Mouse (Mus musculus) forebrain, postnatal 0 days (tissue): ENCODE results near the gene Mex3d. TPM values are rescaled to one million over a fixed set of nuclear protein-coding genes. Genes with fewer than 3 reads are reported as not detected.
A peak's percentile ranks its signal among the peaks of the same experiment; 100 is the strongest.

Experiments
- ATAC-seq: fragments of 200-750 bp; cut with Nextera tagmentation; 2 replicates; pipeline ENCODE4 v1.8.0; 2017; ENCODE audit warnings: mild to moderate bottlenecking, moderate library complexity
- DNase-seq: peaks from one replicate; pipeline ENCODE4 v3.0.0-alpha.2; 2015
- H3K27ac ChIP-seq: fragments of 300-500 bp; sonication (generic); 2 replicates; pipeline ENCODE4 v1.5.1; 2014; ENCODE audit warnings: low read depth, mild to moderate bottlenecking, antibody characterized with exemption, low read length, moderate library complexity, mixed read lengths
- H3K27me3 ChIP-seq: fragments of 300-500 bp; sonication (generic); 2 replicates; pipeline ENCODE4 v1.6.1; 2014; ENCODE audit warnings: mild to moderate bottlenecking, low read length, mixed read lengths; ENCODE audit not compliant: insufficient read depth
- H3K36me3 ChIP-seq: fragments of 300-500 bp; sonication (generic); 2 replicates; pipeline ENCODE4 v1.6.1; 2014; ENCODE audit warnings: mild to moderate bottlenecking, moderate library complexity; ENCODE audit not compliant: insufficient read depth
- H3K4me1 ChIP-seq: fragments of 300-500 bp; sonication (generic); 2 replicates; pipeline ENCODE4 v1.6.1; 2014; ENCODE audit warnings: antibody characterized with exemption; ENCODE audit not compliant: insufficient read depth
- H3K4me2 ChIP-seq: fragments of 300-500 bp; sonication (generic); 2 replicates; pipeline ENCODE4 v1.6.1; 2014; ENCODE audit warnings: low read depth, mild to moderate bottlenecking, moderate library complexity
- H3K4me3 ChIP-seq: fragments of 300-500 bp; sonication (generic); 2 replicates; pipeline ENCODE4 v1.5.1; 2014; ENCODE audit warnings: low read depth, low read length, mixed read lengths
- H3K9ac ChIP-seq: fragments of 300-500 bp; sonication (generic); 2 replicates; pipeline ENCODE4 v1.6.1; 2014; ENCODE audit warnings: mild to moderate bottlenecking
- H3K9me3 ChIP-seq: fragments of 300-500 bp; sonication (generic); 2 replicates; pipeline ENCODE4 v1.6.1; 2016; ENCODE audit warnings: low read length
- CTCF ChIP-seq: sonication (generic); IDR thresholded peaks from 2 replicates; pipeline ENCODE4 v1.5.1; 2016; ENCODE audit warnings: antibody characterized with exemption, control low read depth, low read depth
- WGBS: fragments of 180-500 bp; shearing (Covaris S2); extraction: QIAGEN DNeasy Blood & Tissue Kit; methylation state at CpG from one replicate; pipeline ENCODE4 v1.1.7; 2014; 5-methylcytosine and 5-hydroxymethylcytosine counted together
- polyA plus RNA-seq: library from polyadenylated mRNA; unstranded; fragments of >200 nt; fragmentation: Nextera tagmentation; extraction: Ambion mirVana; gene quantifications from 2 replicates; pipeline ENCODE4 v1.2.1, GENCODE M21; 2015
- total RNA-seq: library from RNA; depleted of rRNA; stranded (reverse); fragments of >200 nt; gene quantifications from 2 replicates; pipeline ENCODE4 v1.2.3, GENCODE M21; 2014

Gene Mex3d
- total and polyA plus RNA-seq, 2 experiments from 2014 or later, result 18.4 to 120 TPM

GRCm38 (mm10) chr10:80415566-80415965 lies 28.1 kb upstream of the Mex3d start:
- H3K9ac ChIP-seq, result no peak overlapping the region
- peaks cover 95% of the 10 kb centered on the region for H3K36me3 ChIP-seq
- WGBS, result 85% methylated on average over 7 of the region's 7 CpGs
- no peaks in the 10 kb centered on the region for H3K9me3 ChIP-seq
- no peak overlapping the region for H3K4me3 ChIP-seq
- H3K27me3 ChIP-seq, result no peaks in the 10 kb centered on the region
- H3K4me2 ChIP-seq, result no peak overlapping the region
- TF ChIP-seq CTCF, result no peak
- no peak for ATAC-seq
- no peak overlapping the region for H3K27ac ChIP-seq
- no peaks in the 10 kb centered on the region for H3K4me1 ChIP-seq
- no peak for DNase-seq

GRCm38 (mm10) chr10:80412656-80413541 lies 25.4 kb upstream of the Mex3d start:
- H3K27me3 ChIP-seq, result no peaks in the 10 kb centered on the region
- ATAC-seq (peak; percentile 77), DNase-seq (peak; percentile 79)
- no peak overlapping the region for H3K4me3 ChIP-seq
- no peaks in the 10 kb centered on the region for H3K9me3 ChIP-seq
- no peak for TF ChIP-seq CTCF
- WGBS, result 69% methylated on average over 44 of the region's 44 CpGs
- peak overlapping the region; percentile 45; the same call in 1 of the 2 replicates for H3K27ac ChIP-seq
- no peaks in the 10 kb centered on the region for H3K4me1 ChIP-seq
- no peak overlapping the region for H3K9ac ChIP-seq
- H3K36me3 ChIP-seq, result peaks cover 87% of the 10 kb centered on the region
- H3K4me2 ChIP-seq, result no peak overlapping the region

GRCm38 (mm10) chr10:80407924-80408323 lies 20.5 kb upstream of the Mex3d start:
- Histone ChIP-seq H3K4me3 (no peak overlapping the region), H3K27ac (no peak overlapping the region), H3K27me3 (no peaks in the 10 kb centered on the region), H3K9me3 (no peaks in the 10 kb centered on the region), H3K4me2 (no peak overlapping the region), H3K9ac (no peak overlapping the region), H3K4me1 (peaks cover 8% of the 10 kb centered on the region), H3K36me3 (peaks cover 57% of the 10 kb centered on the region)
- WGBS, result 54% methylated on average over 4 of the region's 4 CpGs
- TF ChIP-seq CTCF, result no peak
- ATAC-seq (no peak), DNase-seq (no peak)

- 2% methylated on average over 27 of the region's 27 CpGs for WGBS
- TF ChIP-seq CTCF, result no peak
- peaks cover 55% of the 10 kb centered on the region for H3K36me3 ChIP-seq
Measured at GRCm38 (mm10) chr10:80406684-80407501, 19.4 kb upstream of the Mex3d start, which contains the start of gene Uqcr11. TSS of gene Uqcr11 (minus strand) at chr10:80406830.

GRCm38 (mm10) chr10:80405481-80406173 lies 18.2 kb upstream of the Mex3d start:
- 60% methylated on average over 10 of the region's 10 CpGs for WGBS
- TF ChIP-seq CTCF, result peak; percentile 37; the same call in 1 of the 2 replicates
- peak overlapping the region; percentile 83 for H3K9ac ChIP-seq
- H3K4me2 ChIP-seq, result peak overlapping the region; percentile 88
- H3K4me3 ChIP-seq, result peak overlapping the region; percentile 84
- H3K36me3 ChIP-seq, result peaks cover 46% of the 10 kb centered on the region
- H3K27me3 ChIP-seq, result no peaks in the 10 kb centered on the region
- H3K9me3 ChIP-seq, result no peaks in the 10 kb centered on the region
- peaks cover 8% of the 10 kb centered on the region for H3K4me1 ChIP-seq
- no peak for DNase-seq
- ATAC-seq, result no peak
- no peak overlapping the region for H3K27ac ChIP-seq

More at GRCm38 (mm10) chr10:80406684-80407501, 19.4 kb upstream of the Mex3d start, which contains the start of gene Uqcr11:
- DNase-seq (peak; percentile 95), ATAC-seq (peak; percentile 94)
- Histone ChIP-seq H3K27me3 (no peaks in the 10 kb centered on the region), H3K4me2 (peak within 1 kb of the TSS; percentile 88), H3K27ac (peak within 1 kb of the TSS; percentile 83), H3K4me1 (peaks cover 8% of the 10 kb centered on the region), H3K4me3 (peak within 1 kb of the TSS; percentile 84), H3K9me3 (no peaks in the 10 kb centered on the region), H3K9ac (peak within 1 kb of the TSS; percentile 83)

GRCm38 (mm10) chr10:80403044-80403692 lies 15.7 kb upstream of the Mex3d start:
- TF ChIP-seq CTCF, result peak; percentile 62
- H3K9ac ChIP-seq, result no peak overlapping the region
- WGBS, result 94% methylated on average over 4 of the region's 4 CpGs

More at GRCm38 (mm10) chr10:80403044-80403692, 15.7 kb upstream of the Mex3d start:
- peaks cover 15% of the 10 kb centered on the region for H3K4me1 ChIP-seq
- H3K27me3 ChIP-seq, result no peaks in the 10 kb centered on the region
- peaks cover 26% of the 10 kb centered on the region for H3K36me3 ChIP-seq
- no peak for ATAC-seq
- no peaks in the 10 kb centered on the region for H3K9me3 ChIP-seq
- H3K27ac ChIP-seq, result no peak overlapping the region
- DNase-seq, result no peak
- no peak overlapping the region for H3K4me2 ChIP-seq
- H3K4me3 ChIP-seq, result no peak overlapping the region
